Mouse (Mus musculus): ENCODE data around the gene Dock2.

- peak; percentile 24; the same call in 1 of the 2 replicates for TF ChIP-seq POLR2A (IDR thresholded peaks at IDR 0.05; ENCODE audit: borderline replicate concordance, extremely low read depth, low read depth, low read length)
- TF ChIP-seq CTCF (IDR thresholded peaks at IDR 0.05; ENCODE audit: insufficient read depth, low read length), result no peak
Observed at GRCm38 (mm10) chr11:34783587-34784043, at the start of gene Dock2.

Measured in lung, adult 2 months (tissue).